Mouse (Mus musculus) effector memory CD4-positive, alpha-beta T cell, adult 5 months (primary cell): Measurements from ENCODE around the gene Src. TPM values are rescaled to one million over a fixed set of nuclear protein-coding genes. Genes with fewer than 3 reads are reported as not detected.

Experiments used
- polyA plus RNA-seq: library from polyadenylated mRNA; unstranded; fragments of 100-300 nt; shearing (Covaris generic); gene quantifications from one replicate; pipeline ENCODE4 v1.2.1, GENCODE M21; 2017

Src gene
- 0.56 TPM for polyA plus RNA-seq

DNA sequence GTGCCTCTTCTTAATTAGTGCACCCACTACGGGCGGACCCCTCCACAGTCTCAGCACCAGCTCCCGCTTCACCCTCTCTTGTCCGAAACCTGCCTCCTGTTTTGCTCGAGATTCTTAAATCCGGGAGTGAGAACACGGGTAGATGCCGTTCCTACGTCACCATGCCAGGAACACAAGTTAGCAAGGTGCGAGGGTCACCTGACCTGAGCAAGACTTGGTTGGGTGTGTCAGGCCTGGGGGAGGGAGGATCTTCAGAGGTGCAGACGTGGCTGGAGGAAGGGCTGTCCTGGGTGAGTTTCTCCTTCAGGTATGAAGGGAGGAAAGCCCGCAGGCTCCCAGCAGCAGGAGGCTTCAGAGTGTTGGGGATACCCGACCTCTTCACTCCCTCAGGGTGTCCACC is at the start of gene Src:
Gene Src, plus strand, starts transcription at position 239 of the 400 bp plus-strand sequence.

Other genes starting within 250 kb of the Src start
- gene Rbl1, start 213.9 kb upstream of the Src start, polyA plus RNA-seq = 28.3 TPM
- gene Rpn2, start 139.4 kb upstream of the Src start, polyA plus RNA-seq = 184 TPM
- 0.44 TPM for gene Mroh8, start 138.9 kb upstream of the Src start, polyA plus RNA-seq
- gene Ghrh, start 70.9 kb upstream of the Src start, polyA plus RNA-seq = not detected
- 31.5 TPM for gene Manbal, start 50.9 kb upstream of the Src start, polyA plus RNA-seq
- gene Nnat, start 141.6 kb downstream of the Src start, polyA plus RNA-seq = not detected
- gene Blcap, start 152.8 kb downstream of the Src start, polyA plus RNA-seq = 19.6 TPM